Mouse (Mus musculus): ENCODE measurements around the gene Cntn4.

DNA sequence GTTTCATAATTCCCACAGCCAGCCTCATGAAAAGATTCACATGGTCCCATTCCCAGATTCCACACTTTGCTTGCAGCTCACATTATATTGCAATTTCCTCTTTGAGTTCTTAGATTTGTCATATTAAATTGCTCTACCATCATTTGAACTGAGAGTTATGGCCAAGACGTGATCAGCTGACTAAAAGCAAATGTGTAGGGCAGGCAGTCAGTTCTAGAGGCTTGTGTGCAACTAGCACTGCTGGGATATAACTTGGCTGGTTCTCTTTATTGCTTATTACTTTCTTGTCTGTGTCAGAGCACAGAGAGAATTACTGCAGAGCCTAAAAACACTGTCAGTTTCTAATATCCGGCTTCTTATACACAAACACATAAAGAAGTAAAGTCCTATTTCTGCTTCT is 673.9 kb downstream of the Cntn4 start:
- TF ChIP-seq CTCF (IDR thresholded peaks at IDR 0.05; ENCODE audit: borderline replicate concordance, extremely low read depth, insufficient read depth, insufficient read length) (no peak), POLR2A (IDR thresholded peaks at IDR 0.05; ENCODE audit: borderline replicate concordance, extremely low read depth, insufficient read depth, insufficient read length, poor library complexity, severe bottlenecking) (no peak)

All from brain, embryonic 14.5 days (tissue).